Mouse (Mus musculus) ovary, postnatal 36 days (tissue): ENCODE measurements around the gene Gstm2.
A peak's percentile ranks its signal among the peaks of the same experiment; 100 is the strongest.

Experiments used
- DNase-seq: peaks from one replicate; pipeline ENCODE4 v3.0.0; 2022; ENCODE audit warnings: low spot score, mixed read lengths

Gstm2 gene

DNA sequence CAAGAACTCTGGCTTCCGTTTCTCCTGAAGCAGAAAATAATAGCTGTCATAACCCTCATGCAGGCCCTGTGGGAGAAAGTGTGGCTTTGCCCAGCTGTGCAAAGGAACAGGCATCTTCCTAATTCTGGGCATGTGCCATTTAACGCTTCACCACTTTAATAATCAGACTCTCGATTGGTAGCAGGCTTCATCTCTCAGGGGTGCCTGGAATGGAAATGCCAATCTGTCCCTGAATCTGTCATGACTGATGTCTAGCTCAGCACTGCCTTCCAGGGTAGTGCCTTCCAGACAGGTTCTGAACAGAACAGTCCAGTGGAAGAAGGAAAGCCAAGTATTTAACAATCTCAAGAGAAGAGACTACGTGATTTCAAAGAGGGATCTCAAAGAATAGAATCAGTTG, 45.0 kb downstream of the Gstm2 start:
- no peak for DNase-seq

DNA sequence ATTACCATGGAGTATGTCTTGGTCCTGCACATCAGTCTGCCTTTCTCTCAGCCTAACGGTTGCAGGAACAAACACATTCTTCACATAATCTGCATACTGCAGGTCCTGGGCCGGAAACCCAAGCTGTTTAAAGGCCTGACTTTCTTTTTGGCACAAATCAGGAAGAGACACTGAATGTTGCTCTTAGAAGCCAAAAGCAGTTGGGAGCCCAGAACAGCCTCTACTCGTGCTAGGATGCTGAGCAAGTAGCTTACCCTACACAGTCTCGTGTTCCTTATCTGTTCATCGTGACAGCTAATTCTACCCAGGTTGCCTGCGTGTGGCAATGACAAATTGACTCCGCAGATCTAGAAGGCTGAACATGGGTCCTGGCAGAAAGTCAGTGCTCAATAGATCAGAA, 45.7 kb downstream of the Gstm2 start:
- DNase-seq: no peak

GRCm38 (mm10) chr3:107939830-107940229, 46.4 kb downstream of the Gstm2 start:
- no peak for DNase-seq

- DNase-seq: peak; percentile 74
These were observed 46.9 kb downstream of the Gstm2 start for GRCm38 (mm10) chr3:107939403-107939802.

GRCm38 (mm10) chr3:107935888-107936287, 50.4 kb downstream of the Gstm2 start:
- DNase-seq: no peak

- DNase-seq: no peak
These were observed 51.0 kb downstream of the Gstm2 start for GRCm38 (mm10) chr3:107935268-107935667.

GRCm38 (mm10) chr3:107932128-107932527, 54.1 kb downstream of the Gstm2 start:
- DNase-seq: no peak
